Mouse (Mus musculus) heart, adult 8-10 months (tissue): ENCODE results near the gene Gm11236. TPM values are rescaled to one million over a fixed set of nuclear protein-coding genes. Genes with fewer than 3 reads are reported as not detected.
"Not testable (repeated sequence)": the region's sequence is repeated elsewhere in the genome, so short reads cannot be mapped to it uniquely, and the experiment has no call there.

ENCODE experiments used
- DNase-seq: peaks from one replicate; pipeline ENCODE4 v3.0.0; 2022; ENCODE audit warnings: low spot score
- total RNA-seq, 4 experiments: library from RNA; stranded (reverse); gene quantifications; 2 replicates each; pipeline ENCODE4 v1.2.4; 2022

Gm11236 gene
- not detected for total RNA-seq

GRCm38 (mm10) chr4:73637821-73638220 is at the start of gene Gm11236:
TSS of gene Gm11236 (plus strand) at chr4:73638121.
- DNase-seq = not testable (repeated sequence)

- no peak for DNase-seq
Measured at GRCm38 (mm10) chr4:73599248-73599647, 38.7 kb upstream of the Gm11236 start.

GRCm38 (mm10) chr4:73607581-73607980 is 30.3 kb upstream of the Gm11236 start, which contains the start of gene Gm11238:
TSS of gene Gm11238 (plus strand) at chr4:73607881.
- DNase-seq = not testable (repeated sequence)

- not testable (repeated sequence) for DNase-seq
Measured at GRCm38 (mm10) chr4:73622684-73623083, 15.2 kb upstream of the Gm11236 start, which contains the start of gene Gm11237. TSS of gene Gm11237 (plus strand) at chr4:73622984.

- not testable (repeated sequence) for DNase-seq
Measured at GRCm38 (mm10) chr4:73661864-73662263, 23.9 kb downstream of the Gm11236 start.

GRCm38 (mm10) chr4:73668054-73668453 is 30.1 kb downstream of the Gm11236 start, which contains the start of gene Gm11239:
TSS of gene Gm11239 (plus strand) at chr4:73668354.
- not testable (repeated sequence) for DNase-seq

- not testable (repeated sequence) for DNase-seq
Measured at GRCm38 (mm10) chr4:73683216-73683615, 45.3 kb downstream of the Gm11236 start, which contains the start of gene Gm428. TSS of gene Gm428 (plus strand) at chr4:73683516.

Other genes with a start within 250 kb of the Gm11236 start
- not detected for gene Gm11487, start 233.0 kb upstream of the Gm11236 start, total RNA-seq
- not detected for gene Gm11238, start 30.2 kb upstream of the Gm11236 start, total RNA-seq
- gene Gm11237, start 15.1 kb upstream of the Gm11236 start, total RNA-seq = not detected
- gene Gm11239, start 30.2 kb downstream of the Gm11236 start, total RNA-seq = not detected
- not detected for gene Gm428, start 45.4 kb downstream of the Gm11236 start, total RNA-seq
- gene Rasef, start 152.9 kb downstream of the Gm11236 start, total RNA-seq = 1 to 10 TPM in 1 of 4 experiments, under 1 TPM in 3; 0.69 to 1.1 (median 0.76) TPM
- not detected for gene Gm11758, start 238.1 kb downstream of the Gm11236 start, total RNA-seq